Mouse (Mus musculus) ES-Bruce4 (cell line): Measurements from ENCODE around the gene Rnf5.

ENCODE experiments used
- CTCF ChIP-seq: IDR thresholded peaks from one replicate; pipeline ENCODE4 v1.8.1; 2011; ENCODE audit warnings: low read depth, low read length
- POLR2A ChIP-seq: IDR thresholded peaks from one replicate; pipeline ENCODE4 v1.8.1; 2011; ENCODE audit warnings: low read length; ENCODE audit not compliant: insufficient read depth

DNA sequence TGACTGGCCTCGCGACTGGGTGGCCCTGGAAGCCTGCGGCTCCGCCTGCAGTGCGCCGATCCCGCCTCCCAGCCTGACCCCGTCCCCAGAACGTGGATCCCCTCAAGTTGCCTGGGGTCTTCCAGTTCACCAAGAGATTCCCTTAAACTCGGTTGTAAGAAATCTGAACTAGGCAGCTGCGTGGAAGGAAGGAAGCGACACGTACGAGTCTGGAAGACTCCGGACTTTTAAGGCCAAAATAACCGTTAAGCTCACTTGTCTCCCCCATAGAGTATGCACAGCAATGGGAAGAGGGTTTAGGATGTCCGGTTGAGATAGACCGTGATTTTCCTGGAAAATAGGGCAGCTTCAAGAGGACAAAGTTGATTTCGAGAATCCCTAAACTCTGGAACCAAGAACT lies 15.7 kb downstream of the Rnf5 start:
- TF ChIP-seq CTCF (no peak), POLR2A (no peak)
